In the genomic region with DNA sequence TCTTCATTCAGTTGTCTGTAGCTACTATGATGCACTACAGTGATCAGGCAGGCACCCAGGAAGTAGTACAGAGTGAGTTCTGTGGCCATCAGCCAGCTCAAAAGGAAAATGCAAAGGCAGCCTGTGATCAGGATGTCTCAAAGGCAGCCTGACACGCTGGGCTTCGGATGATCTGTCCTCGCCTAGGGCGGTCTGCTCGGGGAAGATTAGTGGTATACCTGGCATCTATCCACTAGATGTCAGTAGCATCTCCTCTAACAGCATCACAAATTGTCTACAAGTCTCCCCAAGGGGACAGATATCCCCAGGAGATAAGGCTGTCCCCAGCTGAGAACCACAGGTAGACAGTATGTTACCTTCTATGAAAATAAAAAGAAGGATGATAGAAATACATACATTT, we compare ENCODE assay signal across 8 mouse cellular contexts. TPM values are rescaled to one million over a fixed set of nuclear protein-coding genes. Genes with fewer than 3 reads are reported as not detected.
A peak's percentile ranks its signal among the peaks of the same experiment; 100 is the strongest.
DNase-seq lines count a peak whose midpoint lies in the region; ATAC-seq lines count a peak whose summit lies in the region.

No protein-coding gene starts in this region.

- no peak overlapping the region for H3K4me2 ChIP-seq in hindbrain, embryonic 13.5 days
- no peak overlapping the region for H3K4me2 ChIP-seq in hindbrain, embryonic 11.5 days (replicated peaks; ENCODE audit: low read depth, low read length)
- no peak overlapping the region for H3K4me2 ChIP-seq in midbrain, embryonic 13.5 days (replicated peaks)

- no peaks in the 10 kb centered on the region for H3K9me3 ChIP-seq in hindbrain, embryonic 10.5 days
- H3K9me3 ChIP-seq in hindbrain, embryonic 13.5 days: no peaks in the 10 kb centered on the region
- no peaks in the 10 kb centered on the region for H3K9me3 ChIP-seq in hindbrain, embryonic 11.5 days (ENCODE audit: control insufficient read depth, low read length)
- no peaks in the 10 kb centered on the region for H3K9me3 ChIP-seq in midbrain, embryonic 13.5 days

- no peak overlapping the region for H3K4me3 ChIP-seq in hindbrain, embryonic 10.5 days
- no peak overlapping the region for H3K4me3 ChIP-seq in hindbrain, embryonic 13.5 days
- H3K4me3 ChIP-seq in hindbrain, embryonic 11.5 days (ENCODE audit: low read depth, low read length): no peak overlapping the region
- H3K4me3 ChIP-seq in midbrain, embryonic 13.5 days (replicated peaks): no peak overlapping the region

- no peak overlapping the region for H3K9ac ChIP-seq in hindbrain, embryonic 13.5 days
- no peak overlapping the region for H3K9ac ChIP-seq in hindbrain, embryonic 11.5 days (ENCODE audit: low read depth, low read length)
- H3K9ac ChIP-seq in midbrain, embryonic 13.5 days (replicated peaks): no peak overlapping the region

- H3K27me3 ChIP-seq in hindbrain, embryonic 10.5 days (ENCODE audit: insufficient read depth, poor library complexity, severe bottlenecking): no peaks in the 10 kb centered on the region
- H3K27me3 ChIP-seq in hindbrain, embryonic 13.5 days: no peaks in the 10 kb centered on the region
- no peaks in the 10 kb centered on the region for H3K27me3 ChIP-seq in hindbrain, embryonic 11.5 days (ENCODE audit: control insufficient read depth, insufficient read depth, low read length)
- H3K27me3 ChIP-seq in midbrain, embryonic 13.5 days: no peaks in the 10 kb centered on the region

- ATAC-seq in hindbrain, embryonic 13.5 days (ENCODE audit: low FRiP score): no peak
- peak; percentile 51; the same call in 1 of the 2 replicates for ATAC-seq in hindbrain, embryonic 11.5 days (ENCODE audit: low FRiP score)
- ATAC-seq in midbrain, embryonic 13.5 days: peak; percentile 70; the same call in 1 of the 2 replicates

- H3K27ac ChIP-seq in hindbrain, embryonic 10.5 days: peak overlapping the region; percentile 45; the same call in 1 of the 2 replicates
- no peak overlapping the region for H3K27ac ChIP-seq in hindbrain, embryonic 13.5 days
- no peak overlapping the region for H3K27ac ChIP-seq in hindbrain, embryonic 11.5 days (ENCODE audit: low read depth, low read length)
- no peak overlapping the region for H3K27ac ChIP-seq in midbrain, embryonic 13.5 days

- H3K4me1 ChIP-seq in hindbrain, embryonic 10.5 days (replicated peaks): no peaks in the 10 kb centered on the region
- peaks cover 4% of the 10 kb centered on the region for H3K4me1 ChIP-seq in hindbrain, embryonic 13.5 days (replicated peaks)
- no peaks in the 10 kb centered on the region for H3K4me1 ChIP-seq in hindbrain, embryonic 11.5 days (replicated peaks; ENCODE audit: control insufficient read depth, insufficient read depth, low read length)
- H3K4me1 ChIP-seq in midbrain, embryonic 13.5 days (replicated peaks): 0 out of 2 replicates have a peak, but pooled peaks cover 2% of the 10 kb centered on the region

- 4% methylated on average over 5 of the region's 5 CpGs for WGBS in hindbrain, embryonic 10.5 days
- 2% methylated on average over 5 of the region's 5 CpGs for WGBS in hindbrain, embryonic 13.5 days
- WGBS in hindbrain, embryonic 11.5 days: 4% methylated on average over 5 of the region's 5 CpGs
- under 1% methylated on average over 5 of the region's 5 CpGs for WGBS in midbrain, embryonic 13.5 days

- H3K36me3 ChIP-seq in hindbrain, embryonic 10.5 days: peaks cover 18% of the 10 kb centered on the region
- H3K36me3 ChIP-seq in hindbrain, embryonic 13.5 days: no peaks in the 10 kb centered on the region
- H3K36me3 ChIP-seq in hindbrain, embryonic 11.5 days (ENCODE audit: control insufficient read depth, insufficient read depth, low read length): no peaks in the 10 kb centered on the region
- 0 out of 2 replicates have a peak, but pooled peaks cover 3% of the 10 kb centered on the region for H3K36me3 ChIP-seq in midbrain, embryonic 13.5 days

- DNase-seq in hindbrain, embryonic 10.5 days (ENCODE audit: low spot score): peak; percentile 33
- peak; percentile 62 for DNase-seq in cerebellum, adult 9-10 months
- DNase-seq in hindbrain, embryonic 11.5 days (ENCODE audit: low spot score): peak; percentile 50
- peak; percentile 16 to 39 for DNase-seq in left cerebral cortex, adult 18-20 months (ENCODE audit: low spot score in 2 of 2)
- no peak for DNase-seq in T-cell, adult 2 months (ENCODE audit: low spot score)
- DNase-seq in spleen, postnatal 4 days (ENCODE audit: low spot score in 2 of 2): no peak

RNA-seq across cellular contexts. Expression of gene Abcd2, which starts 26.6 kb away (rescaled TPM):
- 18.3 and 18.6 TPM in 2 replicates for polyA plus RNA-seq in hindbrain, embryonic 10.5 days (2016; fragmentation: Nextera tagmentation; extraction: Ambion mirVana)
- 10.3 and 10.6 TPM in 2 replicates for polyA plus RNA-seq in hindbrain, embryonic 13.5 days (2015; fragmentation: Nextera tagmentation; extraction: Ambion mirVana)
- polyA plus RNA-seq in hindbrain, embryonic 11.5 days (2014; fragmentation: Nextera tagmentation; extraction: Ambion mirVana): 22.1 and 23.4 TPM in 2 replicates
- 10 to 100 TPM; 22.7 to 26.3 TPM for total RNA-seq in left cerebral cortex, adult 18-20 months (2021)
- polyA plus RNA-seq in midbrain, embryonic 13.5 days (2015; fragmentation: Nextera tagmentation; extraction: Ambion mirVana): 18.6 and 18.8 TPM in 2 replicates

RNA-seq across cellular contexts. Expression of gene CN725425, which starts 34.3 kb away (rescaled TPM):
- polyA plus RNA-seq in hindbrain, embryonic 10.5 days (2016; fragmentation: Nextera tagmentation; extraction: Ambion mirVana): not detected in 2 replicates
- polyA plus RNA-seq in hindbrain, embryonic 13.5 days (2015; fragmentation: Nextera tagmentation; extraction: Ambion mirVana): not detected in 2 replicates
- not detected in 2 replicates for polyA plus RNA-seq in hindbrain, embryonic 11.5 days (2014; fragmentation: Nextera tagmentation; extraction: Ambion mirVana)
- total RNA-seq in left cerebral cortex, adult 18-20 months (2021): under 1 TPM in 1 of 2 experiments, not detected in 1; 0.23 TPM
- polyA plus RNA-seq in midbrain, embryonic 13.5 days (2015; fragmentation: Nextera tagmentation; extraction: Ambion mirVana): not detected in 2 replicates

Comparison
In these comparisons a context has a peak if more than half of its experiments do, and no peak if none do; other contexts are left out.
1. DNase-seq: peak in hindbrain, embryonic 10.5 days (single experiment), cerebellum, adult 9-10 months (single experiment), hindbrain, embryonic 11.5 days (single experiment) and left cerebral cortex, adult 18-20 months (2 of 2); none in T-cell, adult 2 months (single experiment) and spleen, postnatal 4 days (0 of 2).